Mouse (Mus musculus): Measurements from ENCODE around the gene Tgfbr2. TPM values are rescaled to one million over a fixed set of nuclear protein-coding genes. Genes with fewer than 3 reads are reported as not detected.
A peak's percentile ranks its signal among the peaks of the same experiment; 100 is the strongest.

Gene Tgfbr2
- polyA plus RNA-seq, 1 experiment = 45.8 TPM

DNA sequence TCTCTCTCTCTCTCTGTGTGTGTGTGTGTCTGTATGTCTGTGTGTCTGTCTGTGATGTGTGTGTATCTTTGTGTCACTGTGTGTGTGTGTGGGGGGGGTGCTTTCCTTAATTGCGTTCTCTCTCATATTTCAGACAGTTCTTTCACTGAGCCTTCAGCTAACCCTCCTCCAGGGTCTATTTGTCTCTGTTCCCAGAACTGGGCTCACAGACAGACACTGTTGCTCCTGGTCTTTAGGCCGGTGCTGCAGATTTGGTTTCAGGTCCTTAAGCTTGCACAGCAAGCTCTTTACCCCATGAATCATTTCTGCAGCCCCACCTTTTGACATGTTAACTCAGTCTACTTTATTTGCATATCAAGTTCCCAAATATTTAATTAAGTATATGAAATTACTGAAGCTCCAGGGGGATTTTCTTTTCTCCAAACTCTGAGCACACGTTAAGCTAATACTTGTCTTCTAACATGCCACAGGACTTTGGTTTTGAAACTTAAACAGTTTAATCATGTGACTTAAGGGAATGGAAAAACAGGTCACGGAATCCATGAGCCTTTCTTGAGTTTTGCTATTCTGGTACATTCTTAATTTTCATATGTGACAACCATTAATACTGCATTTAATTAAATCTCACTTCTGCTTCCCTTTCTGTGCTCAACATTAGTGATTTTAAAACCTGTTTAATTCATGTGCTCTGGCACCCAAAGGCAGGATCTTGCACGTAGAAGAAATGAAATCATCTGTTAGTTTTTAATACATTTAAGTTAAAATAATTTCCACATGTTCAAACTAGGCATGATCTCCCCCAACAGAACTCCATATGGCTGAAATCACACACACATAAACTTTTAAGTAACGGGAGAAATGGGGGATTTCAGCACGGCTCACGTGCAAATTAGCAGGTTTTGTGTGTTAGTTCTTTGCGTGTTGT, 44.3 kb upstream of the Tgfbr2 start:
- no peaks in the 10 kb centered on the region for H3K27me3 ChIP-seq (replicated peaks; ENCODE audit: control insufficient read depth, insufficient read depth, low read length)
- no peaks in the 10 kb centered on the region for H3K36me3 ChIP-seq (ENCODE audit: control insufficient read depth, insufficient read depth, low read length)
- peak overlapping the region; percentile 27; the same call in 1 of the 2 replicates for H3K27ac ChIP-seq (ENCODE audit: insufficient read depth, low read depth, low read length)
- no peak overlapping the region for H3K4me3 ChIP-seq (ENCODE audit: insufficient read depth, low read depth, low read length)
- no peak for DNase-seq
- TF ChIP-seq POLR2A (IDR thresholded peaks at IDR 0.05; ENCODE audit: low read depth, low read length) (no peak), CTCF (conservative IDR thresholded peaks at IDR 0.05; ENCODE audit: insufficient read depth, insufficient read length, low read depth, low read length) (no peak)
- peaks cover 11% of the 10 kb centered on the region; the same call in 1 of the 2 replicates for H3K4me1 ChIP-seq (ENCODE audit: control insufficient read depth, insufficient read depth, low read length)
- WGBS = 78% methylated on average over 9 of the region's 9 CpGs

GRCm38 (mm10) chr9:116218780-116219179, 43.6 kb upstream of the Tgfbr2 start:
- peaks cover 11% of the 10 kb centered on the region; the same call in 1 of the 2 replicates for H3K4me1 ChIP-seq (ENCODE audit: control insufficient read depth, insufficient read depth, low read length)
- TF ChIP-seq CTCF (conservative IDR thresholded peaks at IDR 0.05; ENCODE audit: insufficient read depth, insufficient read length, low read depth, low read length) (no peak), POLR2A (IDR thresholded peaks at IDR 0.05; ENCODE audit: low read depth, low read length) (no peak)
- H3K27ac ChIP-seq (ENCODE audit: insufficient read depth, low read depth, low read length) = no peak overlapping the region
- H3K4me3 ChIP-seq (ENCODE audit: insufficient read depth, low read depth, low read length) = no peak overlapping the region
- WGBS = 12% methylated on average over 4 of the region's 4 CpGs
- DNase-seq = peak; percentile 70
- H3K27me3 ChIP-seq (replicated peaks; ENCODE audit: control insufficient read depth, insufficient read depth, low read length) = no peaks in the 10 kb centered on the region
- no peaks in the 10 kb centered on the region for H3K36me3 ChIP-seq (ENCODE audit: control insufficient read depth, insufficient read depth, low read length)

GRCm38 (mm10) chr9:116217099-116217498, 41.9 kb upstream of the Tgfbr2 start:
- TF ChIP-seq CTCF (conservative IDR thresholded peaks at IDR 0.05; ENCODE audit: insufficient read depth, insufficient read length, low read depth, low read length) = no peak
- TF ChIP-seq POLR2A (IDR thresholded peaks at IDR 0.05; ENCODE audit: low read depth, low read length) = no peak
- Histone ChIP-seq H3K36me3 (ENCODE audit: control insufficient read depth, insufficient read depth, low read length) (no peaks in the 10 kb centered on the region), H3K27ac (ENCODE audit: insufficient read depth, low read depth, low read length) (no peak overlapping the region), H3K27me3 (replicated peaks; ENCODE audit: control insufficient read depth, insufficient read depth, low read length) (no peaks in the 10 kb centered on the region), H3K4me3 (ENCODE audit: insufficient read depth, low read depth, low read length) (no peak overlapping the region), H3K4me1 (ENCODE audit: control insufficient read depth, insufficient read depth, low read length) (peaks cover 6% of the 10 kb centered on the region; the same call in 1 of the 2 replicates)
- WGBS = 95% methylated on average over 7 of the region's 7 CpGs
- DNase-seq = no peak

DNA sequence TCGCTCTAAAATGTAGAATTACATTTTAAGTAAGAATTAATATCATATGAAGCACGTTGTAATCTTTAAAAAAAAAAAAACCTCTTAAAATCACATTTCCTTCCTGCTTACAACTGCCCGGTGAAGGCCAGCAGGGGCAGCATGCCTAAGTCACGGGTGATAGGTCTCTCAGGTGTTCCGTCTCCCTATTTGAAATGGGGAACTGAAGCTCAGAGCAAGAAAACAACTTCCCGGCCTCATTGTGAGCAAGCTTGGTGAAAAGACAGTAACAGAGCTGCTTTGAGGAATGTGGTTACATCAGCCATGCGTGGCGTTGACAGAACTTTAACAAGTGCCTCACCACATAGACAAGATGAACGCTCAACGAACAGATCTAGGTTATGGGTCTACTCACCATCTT, 41.5 kb upstream of the Tgfbr2 start:
- TF ChIP-seq CTCF (conservative IDR thresholded peaks at IDR 0.05; ENCODE audit: insufficient read depth, insufficient read length, low read depth, low read length) (no peak), POLR2A (IDR thresholded peaks at IDR 0.05; ENCODE audit: low read depth, low read length) (no peak)
- no peak for DNase-seq

GRCm38 (mm10) chr9:116214296-116214695, 39.1 kb upstream of the Tgfbr2 start:
- no peaks in the 10 kb centered on the region for H3K27me3 ChIP-seq (replicated peaks; ENCODE audit: control insufficient read depth, insufficient read depth, low read length)
- DNase-seq = no peak
- no peak overlapping the region for H3K4me3 ChIP-seq (ENCODE audit: insufficient read depth, low read depth, low read length)
- H3K27ac ChIP-seq (ENCODE audit: insufficient read depth, low read depth, low read length) = no peak overlapping the region
- H3K36me3 ChIP-seq (ENCODE audit: control insufficient read depth, insufficient read depth, low read length) = no peaks in the 10 kb centered on the region
- no peaks in the 10 kb centered on the region for H3K4me1 ChIP-seq (ENCODE audit: control insufficient read depth, insufficient read depth, low read length)
- TF ChIP-seq CTCF (conservative IDR thresholded peaks at IDR 0.05; ENCODE audit: insufficient read depth, insufficient read length, low read depth, low read length) = no peak
- TF ChIP-seq POLR2A (IDR thresholded peaks at IDR 0.05; ENCODE audit: low read depth, low read length) = no peak
- WGBS = 87% methylated on average over 6 of the region's 6 CpGs

More for the DNA sequence above, 41.5 kb upstream of the Tgfbr2 start:
- Histone ChIP-seq H3K27ac (ENCODE audit: insufficient read depth, low read depth, low read length) (no peak overlapping the region), H3K36me3 (ENCODE audit: control insufficient read depth, insufficient read depth, low read length) (no peaks in the 10 kb centered on the region), H3K27me3 (replicated peaks; ENCODE audit: control insufficient read depth, insufficient read depth, low read length) (no peaks in the 10 kb centered on the region), H3K4me1 (ENCODE audit: control insufficient read depth, insufficient read depth, low read length) (peaks cover 6% of the 10 kb centered on the region; the same call in 1 of the 2 replicates), H3K4me3 (ENCODE audit: insufficient read depth, low read depth, low read length) (no peak overlapping the region)
- WGBS = 78% methylated on average over 10 of the region's 10 CpGs

DNA sequence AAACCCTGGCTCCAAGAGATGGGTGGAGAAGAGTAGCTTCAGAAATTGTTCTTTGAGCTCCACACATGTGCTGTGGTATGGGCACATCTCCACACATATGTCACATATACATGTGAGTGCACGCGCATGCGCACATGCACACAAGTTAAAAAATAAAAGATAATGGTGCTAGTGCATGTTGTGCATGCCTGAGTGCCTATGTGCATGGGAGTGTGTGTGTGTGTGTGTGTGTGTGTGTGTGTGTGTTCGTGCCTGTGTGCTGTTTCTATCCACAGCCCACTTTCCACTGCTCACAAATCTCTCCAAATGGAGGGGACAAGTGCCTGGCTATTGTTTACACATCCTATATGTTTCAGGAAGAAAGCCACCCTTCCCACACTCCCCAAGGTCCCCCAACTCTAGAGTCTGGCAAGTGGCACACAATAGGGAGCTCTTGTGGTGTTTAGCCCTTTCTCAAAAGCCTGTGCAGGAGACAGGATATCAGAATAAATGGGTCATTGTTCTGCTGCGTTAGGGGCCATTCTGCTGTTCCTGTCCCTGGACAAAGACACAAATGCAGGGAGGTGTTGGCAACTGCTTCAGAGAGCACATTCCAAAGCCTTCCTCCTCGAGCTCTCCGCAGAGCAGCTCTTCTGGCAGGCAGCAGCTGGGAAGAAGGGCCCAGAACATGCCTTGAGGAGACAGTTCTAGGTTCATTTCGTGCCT, 37.9 kb upstream of the Tgfbr2 start:
- 0 out of 2 replicates have a peak overlapping the region, but pooled peaks have one; percentile 26 for H3K27ac ChIP-seq (ENCODE audit: insufficient read depth, low read depth, low read length)
- no peak overlapping the region for H3K4me3 ChIP-seq (ENCODE audit: insufficient read depth, low read depth, low read length)
- H3K36me3 ChIP-seq (ENCODE audit: control insufficient read depth, insufficient read depth, low read length) = no peaks in the 10 kb centered on the region
- H3K27me3 ChIP-seq (replicated peaks; ENCODE audit: control insufficient read depth, insufficient read depth, low read length) = no peaks in the 10 kb centered on the region
- no peaks in the 10 kb centered on the region for H3K4me1 ChIP-seq (ENCODE audit: control insufficient read depth, insufficient read depth, low read length)
- TF ChIP-seq CTCF (conservative IDR thresholded peaks at IDR 0.05; ENCODE audit: insufficient read depth, insufficient read length, low read depth, low read length) (no peak), POLR2A (IDR thresholded peaks at IDR 0.05; ENCODE audit: low read depth, low read length) (no peak)
- 68% methylated on average over 8 of the region's 8 CpGs for WGBS
- DNase-seq = peak; percentile 70

- 87% methylated on average over 12 of the region's 12 CpGs for WGBS
- H3K27ac ChIP-seq (ENCODE audit: insufficient read depth, low read depth, low read length) = no peak overlapping the region
- no peak for DNase-seq
- H3K4me3 ChIP-seq (ENCODE audit: insufficient read depth, low read depth, low read length) = no peak overlapping the region
- H3K27me3 ChIP-seq (replicated peaks; ENCODE audit: control insufficient read depth, insufficient read depth, low read length) = no peaks in the 10 kb centered on the region
- TF ChIP-seq CTCF (conservative IDR thresholded peaks at IDR 0.05; ENCODE audit: insufficient read depth, insufficient read length, low read depth, low read length) (no peak), POLR2A (IDR thresholded peaks at IDR 0.05; ENCODE audit: low read depth, low read length) (no peak)
- H3K36me3 ChIP-seq (ENCODE audit: control insufficient read depth, insufficient read depth, low read length) = no peaks in the 10 kb centered on the region
- no peaks in the 10 kb centered on the region for H3K4me1 ChIP-seq (ENCODE audit: control insufficient read depth, insufficient read depth, low read length)
Observed at GRCm38 (mm10) chr9:116212069-116212468, 36.9 kb upstream of the Tgfbr2 start.

All from kidney, adult 2 months (tissue).